Mouse (Mus musculus) erythroblast, embryonic 14.5 days (primary cell): ENCODE results near the gene Thy1.

Experiments
- GATA1 ChIP-seq: IDR thresholded peaks from 2 replicates; pipeline ENCODE4 v1.6.1; 2012; ENCODE audit warnings: low read length, inconsistent platforms, mixed read lengths
- TAL1 ChIP-seq: IDR thresholded peaks from 3 replicates; pipeline ENCODE4 v1.6.1; 2012; ENCODE audit warnings: low read length, inconsistent platforms, mixed read lengths

DNA sequence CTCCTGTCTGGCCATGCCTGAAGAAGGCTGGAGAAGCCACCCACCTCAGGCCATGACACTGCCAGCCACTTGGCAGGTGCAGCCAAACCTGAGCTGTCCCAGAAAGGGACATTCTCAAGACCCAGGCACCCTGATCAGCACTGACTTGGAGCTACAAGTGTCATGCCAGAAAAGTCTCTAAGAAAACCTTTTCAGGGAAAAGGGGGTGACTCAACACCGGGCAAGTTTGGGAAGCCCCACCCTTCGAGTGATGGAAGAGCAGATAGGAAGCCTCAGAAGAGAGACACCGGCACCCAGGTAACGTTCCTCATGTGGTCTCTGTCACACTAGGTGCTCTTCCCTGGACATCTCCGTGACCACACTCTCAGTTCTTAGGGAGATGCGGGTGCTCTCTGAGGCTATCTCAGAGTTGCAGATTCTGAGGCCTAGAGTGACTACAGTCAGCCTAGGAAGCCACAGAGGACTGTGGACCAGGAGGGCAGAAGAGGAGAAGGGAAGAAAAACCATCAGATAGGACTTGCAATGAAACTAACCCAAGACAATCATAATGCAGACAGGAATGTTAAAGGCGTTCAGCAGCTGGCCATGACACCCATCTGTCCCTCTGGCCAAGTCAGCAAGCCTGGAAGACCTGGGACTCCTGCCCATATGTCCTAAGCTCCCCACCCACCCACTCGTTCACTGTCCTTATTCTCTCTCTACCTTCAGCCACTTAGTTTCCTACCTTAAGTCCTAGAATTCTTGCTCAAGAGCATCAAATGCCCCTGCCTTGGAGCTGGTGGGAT is 6.4 kb downstream of the Thy1 start:
- TF ChIP-seq TAL1 (no peak), GATA1 (no peak)
